Mouse (Mus musculus) erythroid progenitor cell, adult 5-6 weeks (primary cell): ENCODE measurements around the gene Rpl13a. TPM values are rescaled to one million over a fixed set of nuclear protein-coding genes. Genes with fewer than 3 reads are reported as not detected.
"Not testable (repeated sequence)": the region's sequence is repeated elsewhere in the genome, so short reads cannot be mapped to it uniquely, and the experiment has no call there.

Source experiments
- ATAC-seq: replicated peaks from 2 replicates; pipeline ENCODE4 v1.8.0; 2016; ENCODE audit warnings: moderate number of reproducible peaks, mild to moderate bottlenecking, moderate TSS enrichment, inconsistent platforms; ENCODE audit not compliant: poor library complexity, low FRiP score, severe bottlenecking
- total RNA-seq, 2 experiments: library from RNA; stranded (forward) in 1 of 2; stranded (reverse) in 1 of 2; fragments of 150-400 nt in 1 of 2; fragments of 186-747, 209-891 nt in 1 of 2; gene quantifications; 2 replicates each; pipeline versions ENCODE4 v1.2.3 to v1.2.4; 2015 to 2017; ENCODE audit warnings: low replicate concordance in 2 of 2

Rpl13a gene
- total RNA-seq, 2 experiments from 2014 or later: 800 to 918 TPM

- no peak for ATAC-seq
Measured at GRCm38 (mm10) chr7:45160316-45160800, 31.8 kb upstream of the Rpl13a start.

GRCm38 (mm10) chr7:45158991-45159390, 30.4 kb upstream of the Rpl13a start:
- ATAC-seq: no peak

- ATAC-seq: no peak
Measured at GRCm38 (mm10) chr7:45157459-45157858, 28.9 kb upstream of the Rpl13a start.

- ATAC-seq: no peak
Measured at GRCm38 (mm10) chr7:45156206-45156605, 27.6 kb upstream of the Rpl13a start.

GRCm38 (mm10) chr7:45155590-45155989, 27.0 kb upstream of the Rpl13a start:
- no peak for ATAC-seq

GRCm38 (mm10) chr7:45154993-45155514, 26.5 kb upstream of the Rpl13a start:
- ATAC-seq: no peak

GRCm38 (mm10) chr7:45154096-45154992, 25.8 kb upstream of the Rpl13a start, which contains the start of the genes Pih1d1 and Aldh16a1:
TSS of gene Pih1d1 (plus strand) at chr7:45154303.
TSS of gene Aldh16a1 (minus strand) at chr7:45154584.
- peak; percentile 95 for ATAC-seq

GRCm38 (mm10) chr7:45153586-45153985, 25.0 kb upstream of the Rpl13a start:
- no peak for ATAC-seq

- ATAC-seq: not testable (repeated sequence)
Measured at GRCm38 (mm10) chr7:45153052-45153451, 24.5 kb upstream of the Rpl13a start.

GRCm38 (mm10) chr7:45151303-45151702, 22.7 kb upstream of the Rpl13a start:
- ATAC-seq: no peak

GRCm38 (mm10) chr7:45150321-45150720, 21.8 kb upstream of the Rpl13a start:
- ATAC-seq: no peak

- no peak for ATAC-seq
Measured at GRCm38 (mm10) chr7:45149545-45149944, 21.0 kb upstream of the Rpl13a start.

GRCm38 (mm10) chr7:45148534-45149098, 20.1 kb upstream of the Rpl13a start:
- ATAC-seq: no peak

GRCm38 (mm10) chr7:45147899-45148298, 19.3 kb upstream of the Rpl13a start:
- no peak for ATAC-seq

- no peak for ATAC-seq
Measured at GRCm38 (mm10) chr7:45147267-45147666, 18.7 kb upstream of the Rpl13a start.

GRCm38 (mm10) chr7:45145460-45145859, 16.9 kb upstream of the Rpl13a start:
- ATAC-seq: no peak

- ATAC-seq: no peak
Measured at GRCm38 (mm10) chr7:45144368-45145174, 16.0 kb upstream of the Rpl13a start.

GRCm38 (mm10) chr7:45141914-45142313, 13.4 kb upstream of the Rpl13a start:
- no peak for ATAC-seq

- ATAC-seq: no peak
Measured at GRCm38 (mm10) chr7:45141319-45141718, 12.8 kb upstream of the Rpl13a start.
